Mouse (Mus musculus) hindbrain, embryonic 10.5 days (tissue): ENCODE measurements at regions not wholly inside any gene's neighbourhood (a gene's known extent, or its start where the extent isn't known, plus 50 kb on each side); places are given as distances from the start of the nearest gene placed in this dataset.

ENCODE experiments used
- DNase-seq: peaks from one replicate; pipeline ENCODE4 v3.0.0-alpha.2; 2017; ENCODE audit warnings: low spot score
- H3K27ac ChIP-seq: fragments of 300-500 bp; sonication (generic); 2 replicates; pipeline ENCODE4 v1.5.1; 2016; ENCODE audit warnings: mild to moderate bottlenecking, moderate library complexity
- H3K27me3 ChIP-seq: fragments of 300-500 bp; sonication (generic); 2 replicates; pipeline ENCODE4 v1.6.1; 2016; ENCODE audit warnings: mild to moderate bottlenecking; ENCODE audit not compliant: poor library complexity, insufficient read depth, severe bottlenecking
- H3K36me3 ChIP-seq: fragments of 300-500 bp; sonication (generic); 2 replicates; pipeline ENCODE4 v1.6.1; 2016; ENCODE audit warnings: mild to moderate bottlenecking, moderate library complexity
- H3K4me1 ChIP-seq: fragments of 300-500 bp; sonication (generic); replicated peaks from 2 replicates; pipeline ENCODE4 v1.6.1; 2016; ENCODE audit warnings: mild to moderate bottlenecking
- H3K4me3 ChIP-seq: fragments of 300-500 bp; sonication (generic); 2 replicates; pipeline ENCODE4 v1.5.1; 2016; ENCODE audit warnings: mild to moderate bottlenecking, moderate library complexity
- H3K9me3 ChIP-seq: fragments of 300-500 bp; sonication (generic); 2 replicates; pipeline ENCODE4 v1.6.1; 2016; ENCODE audit warnings: mild to moderate bottlenecking, moderate library complexity
- WGBS: fragments of 180-500 bp; shearing (Covaris S2); methylation state at CpG from one replicate; pipeline ENCODE4 v1.1.7; 2016; 5-methylcytosine and 5-hydroxymethylcytosine counted together

GRCm38 (mm10) chr15:50942429-50942828 lies 2942.3 kb upstream of the Gm7489 start:
- no peak overlapping the region for H3K4me3 ChIP-seq
- 94% methylated on average over 5 of the region's 5 CpGs for WGBS
- no peaks in the 10 kb centered on the region for H3K27me3 ChIP-seq
- H3K9me3 ChIP-seq = no peaks in the 10 kb centered on the region
- no peak for DNase-seq
- H3K36me3 ChIP-seq = no peaks in the 10 kb centered on the region
- H3K27ac ChIP-seq = no peak overlapping the region
- H3K4me1 ChIP-seq = no peaks in the 10 kb centered on the region

- H3K9me3 ChIP-seq = no peaks in the 10 kb centered on the region
- 97% methylated on average over 4 of the region's 4 CpGs for WGBS
- no peaks in the 10 kb centered on the region for H3K27me3 ChIP-seq
- no peak overlapping the region for H3K4me3 ChIP-seq
- H3K27ac ChIP-seq = no peak overlapping the region
- no peaks in the 10 kb centered on the region for H3K4me1 ChIP-seq
- no peaks in the 10 kb centered on the region for H3K36me3 ChIP-seq
- no peak for DNase-seq
These were observed 2939.7 kb upstream of the Gm7489 start for GRCm38 (mm10) chr15:50944976-50945375.

GRCm38 (mm10) chr15:50959109-50959508 lies 2925.6 kb upstream of the Gm7489 start:
- no peak for DNase-seq
- WGBS = 92% methylated on average over 3 of the region's 3 CpGs
- Histone ChIP-seq H3K36me3 (no peaks in the 10 kb centered on the region), H3K9me3 (no peaks in the 10 kb centered on the region), H3K27ac (no peak overlapping the region), H3K4me3 (no peak overlapping the region), H3K27me3 (no peaks in the 10 kb centered on the region), H3K4me1 (no peaks in the 10 kb centered on the region)

GRCm38 (mm10) chr15:50963606-50964005 lies 2921.1 kb upstream of the Gm7489 start:
- H3K9me3 ChIP-seq = no peaks in the 10 kb centered on the region
- WGBS = 76% methylated on average over 5 of the region's 5 CpGs
- DNase-seq = no peak
- H3K27me3 ChIP-seq = no peaks in the 10 kb centered on the region
- H3K4me3 ChIP-seq = no peak overlapping the region
- H3K36me3 ChIP-seq = no peaks in the 10 kb centered on the region
- peaks cover 14% of the 10 kb centered on the region; the same call in 1 of the 2 replicates for H3K4me1 ChIP-seq
- H3K27ac ChIP-seq = no peak overlapping the region

- H3K36me3 ChIP-seq = no peaks in the 10 kb centered on the region
- no peaks in the 10 kb centered on the region for H3K9me3 ChIP-seq
- H3K27ac ChIP-seq = no peak overlapping the region
- H3K27me3 ChIP-seq = no peaks in the 10 kb centered on the region
- H3K4me3 ChIP-seq = no peak overlapping the region
- DNase-seq = no peak
- 92% methylated on average over 2 of the region's 2 CpGs for WGBS
- H3K4me1 ChIP-seq = peaks cover 14% of the 10 kb centered on the region; the same call in 1 of the 2 replicates
These were observed 2920.5 kb upstream of the Gm7489 start for GRCm38 (mm10) chr15:50964236-50964635.

GRCm38 (mm10) chr15:50967176-50967575 lies 2917.5 kb upstream of the Gm7489 start:
- Histone ChIP-seq H3K4me1 (peaks cover 14% of the 10 kb centered on the region; the same call in 1 of the 2 replicates), H3K4me3 (no peak overlapping the region), H3K27me3 (no peaks in the 10 kb centered on the region), H3K36me3 (no peaks in the 10 kb centered on the region), H3K9me3 (no peaks in the 10 kb centered on the region), H3K27ac (no peak overlapping the region)
- WGBS = 52% methylated on average over 2 of the region's 2 CpGs
- no peak for DNase-seq

- no peaks in the 10 kb centered on the region for H3K27me3 ChIP-seq
- WGBS = 84% methylated on average over 4 of the region's 4 CpGs
- no peaks in the 10 kb centered on the region for H3K9me3 ChIP-seq
- DNase-seq = no peak
- peaks cover 14% of the 10 kb centered on the region; the same call in 1 of the 2 replicates for H3K4me1 ChIP-seq
- H3K4me3 ChIP-seq = no peak overlapping the region
- H3K27ac ChIP-seq = no peak overlapping the region
- H3K36me3 ChIP-seq = no peaks in the 10 kb centered on the region
These were observed 2914.1 kb upstream of the Gm7489 start for GRCm38 (mm10) chr15:50970637-50971036.

- H3K36me3 ChIP-seq = no peaks in the 10 kb centered on the region
- H3K9me3 ChIP-seq = no peaks in the 10 kb centered on the region
- peaks cover 2% of the 10 kb centered on the region; the same call in 1 of the 2 replicates for H3K4me1 ChIP-seq
- WGBS = 92% methylated on average over 13 of the region's 13 CpGs
- no peaks in the 10 kb centered on the region for H3K27me3 ChIP-seq
- no peak for DNase-seq
- H3K4me3 ChIP-seq = no peak overlapping the region
- no peak overlapping the region for H3K27ac ChIP-seq
These were observed 2912.1 kb upstream of the Gm7489 start for GRCm38 (mm10) chr15:50972593-50972992.

- H3K4me1 ChIP-seq = no peaks in the 10 kb centered on the region
- H3K27me3 ChIP-seq = no peaks in the 10 kb centered on the region
- no peak for DNase-seq
- 89% methylated on average over 9 of the region's 9 CpGs for WGBS
- no peak overlapping the region for H3K4me3 ChIP-seq
- no peaks in the 10 kb centered on the region for H3K9me3 ChIP-seq
- no peak overlapping the region for H3K27ac ChIP-seq
- no peaks in the 10 kb centered on the region for H3K36me3 ChIP-seq
These were observed 2910.5 kb upstream of the Gm7489 start for GRCm38 (mm10) chr15:50974002-50974754.

- Histone ChIP-seq H3K9me3 (no peaks in the 10 kb centered on the region), H3K4me1 (no peaks in the 10 kb centered on the region), H3K27ac (no peak overlapping the region), H3K27me3 (no peaks in the 10 kb centered on the region), H3K4me3 (no peak overlapping the region), H3K36me3 (no peaks in the 10 kb centered on the region)
- no peak for DNase-seq
- 87% methylated on average over 4 of the region's 4 CpGs for WGBS
These were observed 2895.2 kb upstream of the Gm7489 start for GRCm38 (mm10) chr15:50989457-50989856.

GRCm38 (mm10) chr15:50991667-50992066 lies 2893.0 kb upstream of the Gm7489 start:
- Histone ChIP-seq H3K4me1 (no peaks in the 10 kb centered on the region), H3K36me3 (no peaks in the 10 kb centered on the region), H3K9me3 (no peaks in the 10 kb centered on the region), H3K4me3 (no peak overlapping the region), H3K27me3 (no peaks in the 10 kb centered on the region), H3K27ac (no peak overlapping the region)
- 77% methylated on average over 4 of the region's 4 CpGs for WGBS
- DNase-seq = no peak

- Histone ChIP-seq H3K27me3 (no peaks in the 10 kb centered on the region), H3K9me3 (no peaks in the 10 kb centered on the region), H3K27ac (no peak overlapping the region), H3K4me3 (no peak overlapping the region), H3K4me1 (no peaks in the 10 kb centered on the region), H3K36me3 (no peaks in the 10 kb centered on the region)
- no peak for DNase-seq
- 81% methylated on average over 2 of the region's 2 CpGs for WGBS
These were observed 2892.5 kb upstream of the Gm7489 start for GRCm38 (mm10) chr15:50992246-50992645.

GRCm38 (mm10) chr15:50993121-50993520 lies 2891.6 kb upstream of the Gm7489 start:
- 84% methylated on average over 5 of the region's 5 CpGs for WGBS
- H3K4me3 ChIP-seq = no peak overlapping the region
- no peak overlapping the region for H3K27ac ChIP-seq
- no peak for DNase-seq
- no peaks in the 10 kb centered on the region for H3K27me3 ChIP-seq
- no peaks in the 10 kb centered on the region for H3K36me3 ChIP-seq
- no peaks in the 10 kb centered on the region for H3K9me3 ChIP-seq
- no peaks in the 10 kb centered on the region for H3K4me1 ChIP-seq

GRCm38 (mm10) chr15:50995688-50996087 lies 2889.0 kb upstream of the Gm7489 start:
- no peak for DNase-seq
- Histone ChIP-seq H3K36me3 (no peaks in the 10 kb centered on the region), H3K4me3 (no peak overlapping the region), H3K27ac (no peak overlapping the region), H3K9me3 (no peaks in the 10 kb centered on the region), H3K27me3 (no peaks in the 10 kb centered on the region), H3K4me1 (no peaks in the 10 kb centered on the region)
- WGBS = 91% methylated on average over 3 of the region's 3 CpGs
